Mouse (Mus musculus): ENCODE measurements around the gene Tmem163.

DNA sequence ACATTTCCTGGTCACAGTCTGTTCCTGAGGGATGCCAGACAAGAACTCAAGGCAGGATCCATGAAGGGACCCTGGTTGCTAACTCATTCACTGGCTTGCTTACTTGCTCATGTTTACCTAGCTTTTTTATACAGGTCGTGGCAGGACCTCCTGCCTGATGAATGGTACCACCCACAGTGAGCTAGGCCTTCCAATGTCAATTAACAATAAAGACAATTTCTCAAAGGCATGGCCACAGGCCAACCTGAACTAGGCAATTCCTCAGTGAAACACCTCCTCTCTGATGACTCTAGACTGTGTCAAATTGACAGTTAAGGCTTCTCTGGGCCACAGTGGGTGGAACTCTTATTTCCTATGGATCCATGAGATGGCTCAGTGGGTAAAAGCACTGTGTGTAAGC, 136.6 kb downstream of the Tmem163 start:
- TF ChIP-seq POLR2A (IDR thresholded peaks at IDR 0.05; ENCODE audit: extremely low read depth, insufficient read depth, low read length): no peak
- TF ChIP-seq CTCF (IDR thresholded peaks at IDR 0.05; ENCODE audit: low read depth, low read length): no peak
